Mouse (Mus musculus): ENCODE data around the gene Pea15a.

- TF ChIP-seq CTCF (IDR thresholded peaks at IDR 0.05; ENCODE audit: borderline replicate concordance, insufficient read depth, low read depth, low read length) (no peak), POLR2A (IDR thresholded peaks at IDR 0.05; ENCODE audit: borderline replicate concordance, insufficient read depth, low read length) (no peak)
Measured at GRCm38 (mm10) chr1:172179102-172179501, 27.5 kb downstream of the Pea15a start.
